Mouse (Mus musculus) intestine, postnatal 0 days (tissue): ENCODE results near the gene Mrpl36. TPM values are rescaled to one million over a fixed set of nuclear protein-coding genes. Genes with fewer than 3 reads are reported as not detected.

Experiments
- ATAC-seq: fragments of 200-750 bp; cut with Nextera tagmentation; 2 replicates; pipeline ENCODE4 v1.8.0; 2017; ENCODE audit warnings: mild to moderate bottlenecking, moderate TSS enrichment, moderate library complexity
- H3K27ac ChIP-seq: fragments of 300-500 bp; sonication (generic); 2 replicates; pipeline ENCODE4 v1.5.1; 2014; ENCODE audit warnings: mild to moderate bottlenecking, low read depth, low read length, moderate library complexity
- H3K27me3 ChIP-seq: fragments of 300-500 bp; sonication (generic); replicated peaks from 2 replicates; pipeline ENCODE4 v1.6.1; 2014; ENCODE audit warnings: low read length, mixed read lengths; ENCODE audit not compliant: control insufficient read depth, insufficient read depth
- H3K36me3 ChIP-seq: fragments of 300-500 bp; sonication (generic); 2 replicates; pipeline ENCODE4 v1.6.1; 2014; ENCODE audit warnings: mild to moderate bottlenecking, moderate library complexity; ENCODE audit not compliant: control insufficient read depth, insufficient read depth
- H3K4me1 ChIP-seq: fragments of 300-500 bp; sonication (generic); replicated peaks from 2 replicates; pipeline ENCODE4 v1.6.1; 2014; ENCODE audit warnings: antibody characterized with exemption, low read length, mixed read lengths; ENCODE audit not compliant: control insufficient read depth, insufficient read depth
- H3K4me2 ChIP-seq: fragments of 300-500 bp; sonication (generic); replicated peaks from 2 replicates; pipeline ENCODE4 v1.6.1; 2014; ENCODE audit warnings: low read depth, mild to moderate bottlenecking, moderate library complexity
- H3K4me3 ChIP-seq: fragments of 300-500 bp; sonication (generic); 2 replicates; pipeline ENCODE4 v1.5.1; 2014; ENCODE audit warnings: low read depth, low read length
- H3K9ac ChIP-seq: fragments of 300-500 bp; sonication (generic); 2 replicates; pipeline ENCODE4 v1.6.1; 2014; ENCODE audit warnings: mild to moderate bottlenecking, low read depth, low read length
- H3K9me3 ChIP-seq: fragments of 300-500 bp; sonication (generic); 2 replicates; pipeline ENCODE4 v1.6.1; 2016; ENCODE audit warnings: mixed run types; ENCODE audit not compliant: control insufficient read depth
- CTCF ChIP-seq: sonication (generic); IDR thresholded peaks from 2 replicates; pipeline ENCODE4 v1.5.1; 2016; ENCODE audit warnings: low read depth, mild to moderate bottlenecking, control low read depth, antibody characterized with exemption, moderate library complexity
- WGBS: fragments of 180-500 bp; shearing (Covaris S2); extraction: QIAGEN DNeasy Blood & Tissue Kit; methylation state at CpG from one replicate; pipeline ENCODE4 v1.1.7; 2014; 5-methylcytosine and 5-hydroxymethylcytosine counted together
- polyA plus RNA-seq: library from polyadenylated mRNA; unstranded; fragments of >200 nt; fragmentation: Nextera tagmentation; extraction: Ambion mirVana; gene quantifications from 2 replicates; pipeline ENCODE4 v1.2.1, GENCODE M21; 2015

Mrpl36 gene
- 117 and 118 TPM in 2 replicates for polyA plus RNA-seq

DNA sequence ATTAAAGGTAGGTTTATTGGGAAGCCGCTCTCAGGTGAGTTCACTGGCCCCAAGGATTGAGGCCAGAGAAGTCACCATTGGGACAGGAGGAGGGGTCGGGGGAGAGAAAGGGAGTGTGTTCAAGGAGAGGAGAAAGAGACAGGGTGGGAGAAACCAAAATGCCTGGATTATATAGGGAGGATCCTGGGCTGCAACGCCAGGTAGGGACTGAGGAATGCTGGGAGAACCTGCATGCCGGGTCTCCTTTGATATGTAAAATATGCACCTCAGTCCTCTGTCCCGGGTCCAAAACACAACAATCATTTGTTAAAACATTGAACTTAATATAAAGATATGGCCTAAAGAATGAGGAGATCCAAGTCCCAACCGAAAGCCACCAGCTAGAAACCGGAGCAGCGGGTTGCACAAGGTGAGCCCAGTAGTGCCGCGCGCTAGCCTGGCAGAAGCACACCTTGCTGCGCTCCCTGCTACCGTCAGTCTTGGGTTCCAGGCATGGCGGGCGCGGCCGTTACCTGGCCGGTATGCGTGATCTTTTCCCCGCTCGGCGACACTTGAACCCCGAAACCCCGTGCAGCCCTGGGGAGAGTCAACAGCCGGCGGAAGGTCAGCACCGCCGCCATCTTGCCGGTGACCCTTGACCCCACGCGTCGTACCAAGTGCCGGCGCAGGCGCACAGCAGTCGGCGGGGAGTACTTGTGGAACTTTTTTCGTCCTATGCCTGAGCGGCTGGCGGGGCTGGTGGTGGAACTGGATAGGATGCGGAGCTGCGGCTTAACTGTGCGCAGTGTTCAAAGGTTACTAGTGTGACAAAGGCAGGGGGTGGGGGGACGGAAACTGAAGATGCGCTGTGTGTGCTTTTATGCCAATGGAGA lies at the start of gene Mrpl36, which contains the start of gene Ndufs6:
Gene Mrpl36 (plus strand): TSS at position 687 of the 872 bp plus-strand sequence.
Gene Ndufs6 (minus strand): TSS at position 716 of the 872 bp plus-strand sequence.
- Histone ChIP-seq H3K9ac (peak within 1 kb of the TSS; percentile 73), H3K4me3 (peak within 1 kb of the TSS; percentile 90), H3K27ac (peak within 1 kb of the TSS; percentile 81), H3K36me3 (peaks cover 25% of the 10 kb centered on the region), H3K4me2 (peak within 1 kb of the TSS; percentile 78), H3K4me1 (peaks cover 4% of the 10 kb centered on the region; the same call in 1 of the 2 replicates), H3K27me3 (no peaks in the 10 kb centered on the region), H3K9me3 (no peaks in the 10 kb centered on the region)
- peak; percentile 91 for ATAC-seq
- WGBS, result under 1% methylated on average over 45 of the region's 45 CpGs
- no peak for TF ChIP-seq CTCF

DNA sequence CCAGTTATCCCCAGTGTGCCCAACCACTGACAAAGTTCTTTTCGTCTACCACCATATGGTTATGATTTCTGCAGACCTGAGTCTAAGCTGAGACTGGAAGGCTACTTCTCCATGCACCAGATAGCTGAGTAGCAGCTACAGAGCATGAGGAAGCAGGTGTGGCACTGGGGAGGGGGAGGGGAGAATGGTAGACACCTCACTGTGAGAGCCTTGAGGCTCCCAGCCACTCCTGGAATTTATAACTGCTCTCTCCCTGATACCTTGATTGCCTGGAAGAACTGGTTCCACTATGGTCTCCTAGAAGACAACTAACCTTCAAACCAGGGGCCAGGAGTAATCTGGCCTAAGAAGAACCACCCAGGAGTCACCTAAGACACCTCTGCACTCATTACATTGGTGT lies 49.1 kb upstream of the Mrpl36 start:
- no peak overlapping the region for H3K4me2 ChIP-seq
- peaks cover 2% of the 10 kb centered on the region; the same call in 1 of the 2 replicates for H3K27me3 ChIP-seq
- no peak for TF ChIP-seq CTCF
- peak; percentile 96 for ATAC-seq
- H3K4me1 ChIP-seq, result no peaks in the 10 kb centered on the region
- no peaks in the 10 kb centered on the region for H3K9me3 ChIP-seq
- H3K27ac ChIP-seq, result peak overlapping the region; percentile 41
- 49% methylated on average over 1 of the region's 1 CpGs for WGBS
- no peak overlapping the region for H3K4me3 ChIP-seq
- no peaks in the 10 kb centered on the region for H3K36me3 ChIP-seq
- no peak overlapping the region for H3K9ac ChIP-seq

DNA sequence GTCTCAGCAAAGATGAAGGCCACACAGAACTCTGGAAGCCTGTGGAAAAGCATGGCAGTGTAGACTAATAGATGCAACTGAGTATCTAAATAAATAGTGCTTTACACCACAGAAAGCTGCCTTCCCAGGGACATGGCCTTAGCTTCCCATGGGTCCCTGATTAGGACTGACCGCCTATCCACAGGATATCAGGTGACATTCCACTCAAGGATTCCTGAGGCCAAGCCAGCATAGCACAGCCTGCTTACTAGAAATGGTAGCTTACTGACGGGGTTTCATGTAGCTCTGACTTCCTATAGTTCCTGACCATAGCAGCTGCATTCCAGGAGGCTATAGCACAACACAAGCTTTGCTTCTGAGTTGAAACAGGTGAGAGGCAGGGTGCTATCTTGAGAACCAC lies 45.9 kb upstream of the Mrpl36 start:
- Histone ChIP-seq H3K27me3 (no peaks in the 10 kb centered on the region), H3K36me3 (no peaks in the 10 kb centered on the region), H3K9me3 (no peaks in the 10 kb centered on the region), H3K4me1 (no peaks in the 10 kb centered on the region), H3K9ac (no peak overlapping the region), H3K4me2 (no peak overlapping the region), H3K4me3 (no peak overlapping the region), H3K27ac (no peak overlapping the region)
- 86% methylated on average over 2 of the region's 2 CpGs for WGBS
- no peak for TF ChIP-seq CTCF
- no peak for ATAC-seq

DNA sequence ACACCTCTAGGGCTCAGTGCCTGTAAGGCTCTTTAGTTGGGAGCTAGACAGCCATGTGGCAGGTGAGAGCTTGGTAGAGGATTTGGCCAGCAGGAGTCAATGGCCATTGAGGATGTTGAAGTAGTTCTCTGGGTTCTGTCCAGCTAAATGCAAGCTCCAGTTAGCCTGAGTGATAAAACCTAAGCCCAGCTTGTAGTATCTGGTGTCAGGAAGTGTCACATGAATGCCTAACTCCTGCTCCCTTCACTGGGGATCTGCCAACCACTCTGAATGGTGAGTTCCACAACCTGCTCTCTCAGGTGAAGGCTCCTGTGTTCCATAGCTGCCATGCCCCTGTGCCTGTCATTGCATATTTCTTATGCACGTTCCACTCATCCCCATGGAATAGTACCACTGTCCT lies 44.8 kb upstream of the Mrpl36 start:
- Histone ChIP-seq H3K4me2 (no peak overlapping the region), H3K9ac (no peak overlapping the region), H3K27me3 (no peaks in the 10 kb centered on the region), H3K9me3 (no peaks in the 10 kb centered on the region), H3K4me3 (no peak overlapping the region), H3K4me1 (no peaks in the 10 kb centered on the region), H3K27ac (no peak overlapping the region), H3K36me3 (no peaks in the 10 kb centered on the region)
- ATAC-seq, result no peak
- no peak for TF ChIP-seq CTCF
- 100% methylated on average over 1 of the region's 1 CpGs for WGBS

DNA sequence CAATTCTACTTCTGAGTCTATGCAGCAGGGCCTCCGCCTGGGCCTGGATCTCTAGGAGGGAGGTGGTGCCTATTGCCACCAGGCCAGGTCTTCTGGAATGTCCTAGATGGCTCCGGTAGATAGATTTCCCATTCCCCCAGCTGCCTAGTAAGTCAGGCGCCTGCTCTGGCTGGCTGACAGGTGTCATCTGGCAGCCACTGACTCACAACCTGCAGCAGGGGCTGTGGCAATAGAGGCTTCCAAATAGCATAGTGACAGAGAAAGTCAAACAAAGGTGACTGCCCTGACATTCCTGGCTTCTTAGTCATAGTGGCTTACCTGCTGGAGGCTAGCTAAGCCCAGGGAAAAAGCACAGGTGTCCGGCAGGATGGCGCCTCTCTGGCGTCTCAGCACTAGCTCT lies 38.1 kb upstream of the Mrpl36 start:
- H3K4me1 ChIP-seq, result no peaks in the 10 kb centered on the region
- no peak overlapping the region for H3K9ac ChIP-seq
- H3K27me3 ChIP-seq, result no peaks in the 10 kb centered on the region
- no peaks in the 10 kb centered on the region for H3K36me3 ChIP-seq
- no peak overlapping the region for H3K4me3 ChIP-seq
- H3K9me3 ChIP-seq, result no peaks in the 10 kb centered on the region
- TF ChIP-seq CTCF, result no peak
- H3K27ac ChIP-seq, result no peak overlapping the region
- H3K4me2 ChIP-seq, result no peak overlapping the region
- ATAC-seq, result peak; percentile 74; the same call in 1 of the 2 replicates
- 69% methylated on average over 6 of the region's 6 CpGs for WGBS

DNA sequence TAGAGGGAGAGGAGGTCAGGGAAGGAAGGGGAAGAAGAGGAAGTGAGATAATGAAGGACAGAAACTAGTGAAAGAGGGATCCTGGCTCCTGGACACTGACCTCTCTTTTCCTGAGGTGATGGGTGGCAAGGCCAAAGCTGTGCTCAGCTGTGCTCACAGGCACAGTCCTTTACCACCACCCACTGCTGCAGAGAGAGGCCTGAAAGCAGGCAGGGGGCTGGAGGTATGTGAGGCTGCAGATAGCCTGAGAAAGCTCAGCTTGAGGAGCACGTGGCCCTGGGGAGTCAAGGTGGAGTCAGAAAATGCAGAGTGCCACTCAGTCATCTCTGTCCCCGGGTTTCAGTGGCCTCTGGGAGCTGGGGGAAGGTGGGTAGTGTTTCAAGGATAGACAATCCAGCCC lies 37.2 kb upstream of the Mrpl36 start:
- Histone ChIP-seq H3K36me3 (no peaks in the 10 kb centered on the region), H3K27ac (no peak overlapping the region), H3K4me3 (no peak overlapping the region), H3K9me3 (no peaks in the 10 kb centered on the region), H3K9ac (no peak overlapping the region), H3K4me1 (no peaks in the 10 kb centered on the region), H3K4me2 (no peak overlapping the region), H3K27me3 (no peaks in the 10 kb centered on the region)
- ATAC-seq, result no peak
- TF ChIP-seq CTCF, result no peak
- WGBS, result 23% methylated on average over 2 of the region's 2 CpGs
